Mouse (Mus musculus) CH12.LX (cell line): ENCODE results near the gene Atp2b2.

Source experiments
- BHLHE40 ChIP-seq: IDR thresholded peaks from 2 replicates; pipeline ENCODE4 v1.6.1; 2011; ENCODE audit warnings: mild to moderate bottlenecking, low read depth, low read length, improper control_type of control experiment
- CTCF ChIP-seq, 2 experiments: IDR thresholded peaks in 1 of 2; conservative IDR thresholded peaks in 1 of 2; 2 replicates each; pipeline ENCODE4 v1.5.1; 2011 to 2012; ENCODE audit warnings: low read depth in 2 of 2, low read length in 2 of 2, improper control_type of control experiment in 1 of 2, inconsistent platforms in 1 of 2, mild to moderate bottlenecking in 1 of 2, moderate library complexity in 1 of 2
- EP300 ChIP-seq: IDR thresholded peaks from 2 replicates; pipeline ENCODE4 v1.6.1; 2011; ENCODE audit warnings: low read length, improper control_type of control experiment
- ETS1 ChIP-seq: conservative IDR thresholded peaks from 2 replicates; pipeline ENCODE4 v1.6.1; 2012; ENCODE audit warnings: low read depth, mild to moderate bottlenecking, inconsistent platforms, low read length, improper control_type of control experiment, moderate library complexity
- GABPA ChIP-seq: IDR thresholded peaks from 2 replicates; pipeline ENCODE4 v1.6.1; 2012; ENCODE audit warnings: low read depth, low read length, improper control_type of control experiment, inconsistent platforms; ENCODE audit not compliant: insufficient replicate concordance
- MAX ChIP-seq: IDR thresholded peaks from 2 replicates; pipeline ENCODE4 v1.6.1; 2011; ENCODE audit warnings: low read length, improper control_type of control experiment
- MYC ChIP-seq: IDR thresholded peaks from 2 replicates; pipeline ENCODE4 v1.6.1; 2011; ENCODE audit warnings: low read depth, mild to moderate bottlenecking, improper control_type of control experiment, low read length
- POLR2A ChIP-seq: IDR thresholded peaks from 2 replicates; pipeline ENCODE4 v1.6.1; 2011; ENCODE audit warnings: low read depth, mild to moderate bottlenecking, improper control_type of control experiment, low read length
- RCOR1 ChIP-seq: conservative IDR thresholded peaks from 2 replicates; pipeline ENCODE4 v1.6.1; 2012; ENCODE audit warnings: low read depth, mild to moderate bottlenecking, inconsistent platforms, low read length, improper control_type of control experiment
- SIN3A ChIP-seq: IDR thresholded peaks from 2 replicates; pipeline ENCODE4 v1.6.1; 2012; ENCODE audit warnings: low read length, improper control_type of control experiment, inconsistent platforms
- TCF12 ChIP-seq: IDR thresholded peaks from 2 replicates; pipeline ENCODE4 v1.6.1; 2014; ENCODE audit warnings: low read depth, mild to moderate bottlenecking, inconsistent platforms, low read length, improper control_type of control experiment
- UBTF ChIP-seq: IDR thresholded peaks from 2 replicates; pipeline ENCODE4 v1.6.1; 2012; ENCODE audit warnings: low read depth, mild to moderate bottlenecking, inconsistent platforms, low read length, improper control_type of control experiment, moderate library complexity
- USF1 ChIP-seq: IDR thresholded peaks from 2 replicates; pipeline ENCODE4 v1.6.1; 2014; ENCODE audit warnings: low read depth, mild to moderate bottlenecking, inconsistent platforms, low read length, improper control_type of control experiment
- ZKSCAN1 ChIP-seq: IDR thresholded peaks from 2 replicates; pipeline ENCODE4 v1.6.1; 2012; ENCODE audit warnings: low read depth, inconsistent platforms, low read length, improper control_type of control experiment, borderline replicate concordance

GRCm38 (mm10) chr6:113848655-113849054, 193.8 kb downstream of the Atp2b2 start:
- TF ChIP-seq MYC = no peak
- no peak for TF ChIP-seq BHLHE40
- TF ChIP-seq UBTF = no peak
- TF ChIP-seq GABPA = no peak
- TF ChIP-seq CTCF (conservative IDR thresholded peaks at IDR 0.05 in 1 of 2, IDR thresholded peaks at IDR 0.05 in 1 of 2; ENCODE audit: low read depth in 2 of 2, low read length in 2 of 2) = no peak
- no peak for TF ChIP-seq POLR2A
- no peak for TF ChIP-seq RCOR1
- no peak for TF ChIP-seq TCF12
- no peak for TF ChIP-seq USF1
- TF ChIP-seq SIN3A = no peak
- TF ChIP-seq EP300 = no peak
- TF ChIP-seq ZKSCAN1 = no peak
- TF ChIP-seq ETS1 = no peak
- no peak for TF ChIP-seq MAX
